Mouse (Mus musculus): ENCODE results near the gene Tbc1d8.

- TF ChIP-seq POLR2A (IDR thresholded peaks at IDR 0.05; ENCODE audit: borderline replicate concordance, extremely low read depth, low read depth, low read length) (no peak), CTCF (IDR thresholded peaks at IDR 0.05; ENCODE audit: insufficient read depth, low read length) (no peak)
Observed at GRCm38 (mm10) chr1:39330857-39331594, 147.5 kb downstream of the Tbc1d8 start.

Data from lung, adult 2 months (tissue).